Mouse (Mus musculus) G1E-ER4 (cell line): ENCODE results near the gene Il12rb1. TPM values are rescaled to one million over a fixed set of nuclear protein-coding genes. Genes with fewer than 3 reads are reported as not detected.

Experiments
- GATA1 ChIP-seq: IDR thresholded peaks from one replicate; pipeline ENCODE4 v1.8.0; 2012; ENCODE audit warnings: low read length, inconsistent platforms
- polyA plus RNA-seq: library from polyadenylated mRNA; stranded (reverse); fragments of >175 nt; gene quantifications from 2 replicates; pipeline ENCODE4 v1.2.3, GENCODE M21; 2012

The Il12rb1 gene
- polyA plus RNA-seq, 1 experiment = 5.3 TPM

DNA sequence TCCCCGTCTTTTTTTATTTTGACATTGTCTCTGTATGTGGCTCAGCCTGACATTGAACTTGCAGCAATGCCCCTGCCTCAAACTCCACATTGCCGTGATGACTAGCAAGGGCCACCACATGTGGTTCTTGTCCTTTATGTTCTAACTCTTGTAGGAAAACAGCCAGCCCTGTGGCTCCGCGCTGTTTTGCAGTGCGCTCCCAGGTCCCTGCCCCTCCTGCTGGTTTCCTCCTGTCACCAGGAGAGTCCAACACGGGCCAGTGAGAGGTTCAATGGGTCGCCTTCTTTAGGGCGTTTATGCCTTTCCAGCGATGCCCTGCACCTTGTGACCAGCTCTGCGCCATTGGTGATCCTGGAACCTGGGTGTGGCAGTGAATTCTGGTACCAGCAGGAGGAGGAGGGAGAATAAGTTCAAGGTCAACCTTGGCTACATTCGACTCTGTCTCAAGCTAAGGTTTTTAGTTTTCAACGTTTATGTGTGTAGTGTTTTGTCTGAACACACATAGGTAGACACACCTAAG, 57.8 kb downstream of the Il12rb1 start:
- TF ChIP-seq GATA1 = no peak

DNA sequence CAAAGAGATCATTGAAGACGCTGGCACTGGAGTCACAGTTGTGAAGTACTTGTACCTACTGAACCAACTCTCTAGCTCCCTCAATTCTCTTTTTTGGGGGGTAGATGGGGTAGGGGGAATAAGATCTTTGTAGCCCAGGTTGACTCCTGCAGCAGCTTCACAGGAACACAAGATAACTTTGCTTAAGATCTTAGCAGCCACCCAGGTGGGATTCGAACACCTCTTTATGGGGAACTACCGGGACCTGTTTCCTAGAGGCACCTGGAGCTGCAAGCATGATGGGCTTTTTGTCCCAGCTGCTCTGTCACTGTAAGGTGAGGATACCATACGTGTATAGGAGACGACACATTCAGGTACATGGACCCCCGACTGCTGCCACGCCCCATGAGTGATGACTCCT, 58.3 kb downstream of the Il12rb1 start:
- no peak for TF ChIP-seq GATA1

- TF ChIP-seq GATA1 = no peak
Observed at GRCm38 (mm10) chr8:70868559-70869198, 60.4 kb downstream of the Il12rb1 start.

- TF ChIP-seq GATA1 = no peak
Observed at GRCm38 (mm10) chr8:70869199-70869571, 60.9 kb downstream of the Il12rb1 start.

GRCm38 (mm10) chr8:70869601-70870041, 61.4 kb downstream of the Il12rb1 start:
- no peak for TF ChIP-seq GATA1

Other genes starting within 250 kb of the Il12rb1 start
- gene Isyna1, start 214.1 kb upstream of the Il12rb1 start, polyA plus RNA-seq = 184 and 204 TPM in 2 replicates
- gene Ssbp4, start 199.6 kb upstream of the Il12rb1 start, polyA plus RNA-seq = 968 and 1,213 TPM in 2 replicates
- gene Lrrc25, start 192.3 kb upstream of the Il12rb1 start, polyA plus RNA-seq = 0.08 and 0.13 TPM in 2 replicates
- 0.05 TPM in 1 of 2 replicates, not detected in the other for gene Gdf15, start 176.0 kb upstream of the Il12rb1 start, polyA plus RNA-seq
- 3.7 and 5.0 TPM in 2 replicates for gene Pgpep1, start 148.1 kb upstream of the Il12rb1 start, polyA plus RNA-seq
- 887 and 1,189 TPM in 2 replicates for gene Lsm4, start 135.2 kb upstream of the Il12rb1 start, polyA plus RNA-seq
- 173 and 232 TPM in 2 replicates for gene Jund, start 109.5 kb upstream of the Il12rb1 start, polyA plus RNA-seq
- not detected in 2 replicates for gene Iqcn, start 105.0 kb upstream of the Il12rb1 start, polyA plus RNA-seq
- not detected in 2 replicates for gene Gm3336, start 89.9 kb upstream of the Il12rb1 start, polyA plus RNA-seq
- 0.81 and 1.2 TPM in 2 replicates for gene Pde4c, start 84.7 kb upstream of the Il12rb1 start, polyA plus RNA-seq
- 21.8 and 26.1 TPM in 2 replicates for gene Rab3a, start 53.8 kb upstream of the Il12rb1 start, polyA plus RNA-seq
- 189 and 199 TPM in 2 replicates for gene Mpv17l2, start 47.5 kb upstream of the Il12rb1 start, polyA plus RNA-seq
- 70.1 and 86.8 TPM in 2 replicates for gene Pik3r2, start 31.7 kb upstream of the Il12rb1 start, polyA plus RNA-seq
- 206 and 255 TPM in 2 replicates for gene Mast3, start 3.4 kb upstream of the Il12rb1 start, polyA plus RNA-seq
- gene Arrdc2, start 31.3 kb downstream of the Il12rb1 start, polyA plus RNA-seq = 65.7 and 101 TPM in 2 replicates
- 0.03 TPM in 2 replicates for gene Kcnn1, start 54.8 kb downstream of the Il12rb1 start, polyA plus RNA-seq
- 179 and 205 TPM in 2 replicates for gene Ccdc124, start 65.5 kb downstream of the Il12rb1 start, polyA plus RNA-seq
- 0.10 and 0.13 TPM in 2 replicates for gene Slc5a5, start 84.3 kb downstream of the Il12rb1 start, polyA plus RNA-seq
- gene Rpl18a, start 89.0 kb downstream of the Il12rb1 start, polyA plus RNA-seq = 1,483 and 5,957 TPM in 2 replicates
- gene Map1s, start 97.5 kb downstream of the Il12rb1 start, polyA plus RNA-seq = 129 and 137 TPM in 2 replicates